Mouse (Mus musculus) embryonic fibroblast, embryonic 13.5 days (primary cell): ENCODE measurements around the gene Ttll13.

Source experiments
- CTCF ChIP-seq: IDR thresholded peaks from 2 replicates; pipeline ENCODE4 v1.5.1; 2011; ENCODE audit warnings: mild to moderate bottlenecking, control low read depth, low read length, moderate library complexity, borderline replicate concordance; ENCODE audit not compliant: insufficient read depth
- POLR2A ChIP-seq: IDR thresholded peaks from 2 replicates; pipeline ENCODE4 v1.6.1; 2011; ENCODE audit warnings: low read depth, mild to moderate bottlenecking, control low read depth, low read length, moderate library complexity

DNA sequence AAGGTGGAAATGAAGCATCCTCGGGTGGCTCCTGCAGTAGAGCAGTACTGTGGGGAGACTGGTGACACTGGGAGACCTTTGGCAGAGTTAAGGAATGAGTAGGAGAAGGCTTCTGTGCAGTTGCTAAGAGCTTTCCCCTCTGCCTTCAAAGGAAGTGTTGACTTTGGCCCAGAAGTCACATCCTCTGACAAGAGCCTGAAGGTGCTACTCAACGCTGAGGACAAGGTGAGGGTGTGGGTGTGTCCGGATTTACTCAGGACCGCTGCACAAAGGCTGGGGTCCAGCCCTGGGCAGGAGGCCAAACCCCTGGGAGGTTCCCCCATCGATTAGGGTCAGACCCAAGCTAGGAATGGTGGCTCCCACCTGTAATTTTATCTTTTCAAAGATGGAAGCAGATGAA is 38.2 kb downstream of the Ttll13 start:
- TF ChIP-seq CTCF, result no peak
- no peak for TF ChIP-seq POLR2A
